Mouse (Mus musculus): ENCODE data around the gene Rptor. TPM values are rescaled to one million over a fixed set of nuclear protein-coding genes. Genes with fewer than 3 reads are reported as not detected.

Rptor gene
- polyA plus RNA-seq, 1 experiment from 2014 or later, result 9.9 TPM

GRCm38 (mm10) chr11:119618763-119619162 lies 16.1 kb downstream of the Rptor start:
- H3K27me3 ChIP-seq (ENCODE audit: control insufficient read depth, insufficient read depth, low read depth, low read length), result no peaks in the 10 kb centered on the region
- H3K4me3 ChIP-seq (ENCODE audit: low read depth, low read length), result no peak overlapping the region
- 43% methylated on average over 5 of the region's 5 CpGs for WGBS
- no peaks in the 10 kb centered on the region for H3K36me3 ChIP-seq (ENCODE audit: control insufficient read depth, insufficient read depth, low read length)
- ATAC-seq, result no peak
- no peak overlapping the region for H3K4me2 ChIP-seq (ENCODE audit: low read length)
- H3K9me3 ChIP-seq (replicated peaks; ENCODE audit: control insufficient read depth, low read length, poor library complexity, severe bottlenecking), result no peaks in the 10 kb centered on the region
- no peak overlapping the region for H3K9ac ChIP-seq (ENCODE audit: low read depth, low read length)
- no peak overlapping the region for H3K27ac ChIP-seq (ENCODE audit: low read length)
- no peaks in the 10 kb centered on the region for H3K4me1 ChIP-seq (ENCODE audit: control insufficient read depth, insufficient read depth, low read length)

- H3K36me3 ChIP-seq (ENCODE audit: control insufficient read depth, insufficient read depth, low read length), result no peaks in the 10 kb centered on the region
- H3K9ac ChIP-seq (ENCODE audit: low read depth, low read length), result no peak overlapping the region
- no peaks in the 10 kb centered on the region for H3K9me3 ChIP-seq (replicated peaks; ENCODE audit: control insufficient read depth, low read length, poor library complexity, severe bottlenecking)
- H3K4me1 ChIP-seq (ENCODE audit: control insufficient read depth, insufficient read depth, low read length), result peaks cover 5% of the 10 kb centered on the region
- no peak overlapping the region for H3K27ac ChIP-seq (ENCODE audit: low read length)
- H3K4me3 ChIP-seq (ENCODE audit: low read depth, low read length), result no peak overlapping the region
- 88% methylated on average over 3 of the region's 3 CpGs for WGBS
- no peak overlapping the region for H3K4me2 ChIP-seq (ENCODE audit: low read length)
- ATAC-seq, result no peak
- no peaks in the 10 kb centered on the region for H3K27me3 ChIP-seq (ENCODE audit: control insufficient read depth, insufficient read depth, low read depth, low read length)
These were observed 18.6 kb downstream of the Rptor start for GRCm38 (mm10) chr11:119621266-119621665.

GRCm38 (mm10) chr11:119623800-119624199 lies 21.1 kb downstream of the Rptor start:
- 89% methylated on average over 8 of the region's 8 CpGs for WGBS
- H3K27ac ChIP-seq (ENCODE audit: low read length), result no peak overlapping the region
- no peak for ATAC-seq

DNA sequence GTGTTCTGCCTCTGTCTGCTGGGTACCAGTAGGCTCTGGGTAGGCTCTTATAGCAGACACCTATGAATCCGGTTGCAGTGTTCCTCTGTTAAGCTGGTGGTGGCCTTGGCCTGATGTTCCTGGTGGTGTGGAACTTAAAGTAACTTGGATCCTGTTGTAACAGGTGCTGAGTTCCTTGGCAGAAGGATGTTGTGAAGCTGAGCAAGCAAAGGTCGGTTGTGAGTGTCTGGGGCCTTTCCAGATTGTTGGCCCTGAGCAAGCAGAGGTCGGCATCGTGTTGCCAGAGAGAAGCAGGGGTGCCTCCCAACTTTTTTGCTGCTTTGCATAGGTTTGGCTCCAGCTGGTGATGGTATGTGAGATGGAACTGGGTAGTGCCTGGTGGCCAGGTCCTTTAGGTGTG lies 21.7 kb downstream of the Rptor start:
- no peak overlapping the region for H3K4me3 ChIP-seq (ENCODE audit: low read depth, low read length)
- H3K4me2 ChIP-seq (ENCODE audit: low read length), result no peak overlapping the region
- no peak for ATAC-seq
- H3K9me3 ChIP-seq (replicated peaks; ENCODE audit: control insufficient read depth, low read length, poor library complexity, severe bottlenecking), result no peaks in the 10 kb centered on the region
- no peaks in the 10 kb centered on the region for H3K36me3 ChIP-seq (ENCODE audit: control insufficient read depth, insufficient read depth, low read length)
- WGBS, result 83% methylated on average over 4 of the region's 4 CpGs
- H3K27me3 ChIP-seq (ENCODE audit: control insufficient read depth, insufficient read depth, low read depth, low read length), result no peaks in the 10 kb centered on the region
- no peak overlapping the region for H3K27ac ChIP-seq (ENCODE audit: low read length)
- no peak overlapping the region for H3K9ac ChIP-seq (ENCODE audit: low read depth, low read length)
- H3K4me1 ChIP-seq (ENCODE audit: control insufficient read depth, insufficient read depth, low read length), result peaks cover 5% of the 10 kb centered on the region

More at GRCm38 (mm10) chr11:119623800-119624199, 21.1 kb downstream of the Rptor start:
- Histone ChIP-seq H3K9me3 (replicated peaks; ENCODE audit: control insufficient read depth, low read length, poor library complexity, severe bottlenecking) (no peaks in the 10 kb centered on the region), H3K36me3 (ENCODE audit: control insufficient read depth, insufficient read depth, low read length) (no peaks in the 10 kb centered on the region), H3K4me1 (ENCODE audit: control insufficient read depth, insufficient read depth, low read length) (peaks cover 5% of the 10 kb centered on the region), H3K4me2 (ENCODE audit: low read length) (no peak overlapping the region), H3K27me3 (ENCODE audit: control insufficient read depth, insufficient read depth, low read depth, low read length) (no peaks in the 10 kb centered on the region), H3K9ac (ENCODE audit: low read depth, low read length) (no peak overlapping the region), H3K4me3 (ENCODE audit: low read depth, low read length) (no peak overlapping the region)

- Histone ChIP-seq H3K27me3 (ENCODE audit: control insufficient read depth, insufficient read depth, low read depth, low read length) (no peaks in the 10 kb centered on the region), H3K4me2 (ENCODE audit: low read length) (no peak overlapping the region), H3K4me3 (ENCODE audit: low read depth, low read length) (no peak overlapping the region), H3K27ac (ENCODE audit: low read length) (no peak overlapping the region), H3K9ac (ENCODE audit: low read depth, low read length) (no peak overlapping the region), H3K4me1 (ENCODE audit: control insufficient read depth, insufficient read depth, low read length) (peaks cover 7% of the 10 kb centered on the region), H3K9me3 (replicated peaks; ENCODE audit: control insufficient read depth, low read length, poor library complexity, severe bottlenecking) (no peaks in the 10 kb centered on the region), H3K36me3 (ENCODE audit: control insufficient read depth, insufficient read depth, low read length) (no peaks in the 10 kb centered on the region)
- ATAC-seq, result no peak
- WGBS, result 78% methylated on average over 3 of the region's 3 CpGs
These were observed 22.2 kb downstream of the Rptor start for GRCm38 (mm10) chr11:119624955-119625354.

DNA sequence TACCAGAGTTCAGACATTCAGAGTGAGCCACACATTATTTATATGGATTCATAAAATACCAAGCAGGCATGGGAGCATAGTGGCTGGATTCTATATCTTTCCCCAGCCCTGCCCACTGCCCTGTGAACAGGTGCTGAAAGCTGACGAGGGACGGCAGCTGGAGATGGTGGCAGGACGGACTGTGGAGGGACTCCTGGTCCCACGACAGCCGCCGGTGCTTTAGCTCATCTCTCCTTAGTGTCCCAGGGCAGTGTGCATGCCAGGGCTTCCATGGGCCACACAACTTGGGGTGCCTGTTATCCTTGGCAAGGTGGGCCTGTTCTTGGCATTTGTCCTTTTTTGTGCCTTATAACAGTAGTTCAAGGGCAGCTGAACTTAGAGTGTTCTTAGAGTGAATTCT lies 22.8 kb downstream of the Rptor start:
- no peak for ATAC-seq
- H3K27ac ChIP-seq (ENCODE audit: low read length), result no peak overlapping the region

GRCm38 (mm10) chr11:119625943-119626342 lies 23.2 kb downstream of the Rptor start:
- H3K4me2 ChIP-seq (ENCODE audit: low read length), result no peak overlapping the region
- WGBS, result 91% methylated on average over 6 of the region's 6 CpGs
- H3K9me3 ChIP-seq (replicated peaks; ENCODE audit: control insufficient read depth, low read length, poor library complexity, severe bottlenecking), result no peaks in the 10 kb centered on the region
- no peak for ATAC-seq
- H3K27me3 ChIP-seq (ENCODE audit: control insufficient read depth, insufficient read depth, low read depth, low read length), result no peaks in the 10 kb centered on the region
- no peak overlapping the region for H3K9ac ChIP-seq (ENCODE audit: low read depth, low read length)
- H3K27ac ChIP-seq (ENCODE audit: low read length), result no peak overlapping the region
- no peak overlapping the region for H3K4me3 ChIP-seq (ENCODE audit: low read depth, low read length)
- no peaks in the 10 kb centered on the region for H3K36me3 ChIP-seq (ENCODE audit: control insufficient read depth, insufficient read depth, low read length)
- H3K4me1 ChIP-seq (ENCODE audit: control insufficient read depth, insufficient read depth, low read length), result peaks cover 10% of the 10 kb centered on the region

More for the DNA sequence above, 22.8 kb downstream of the Rptor start:
- peaks cover 10% of the 10 kb centered on the region for H3K4me1 ChIP-seq (ENCODE audit: control insufficient read depth, insufficient read depth, low read length)
- H3K36me3 ChIP-seq (ENCODE audit: control insufficient read depth, insufficient read depth, low read length), result no peaks in the 10 kb centered on the region
- WGBS, result 85% methylated on average over 6 of the region's 6 CpGs
- H3K9ac ChIP-seq (ENCODE audit: low read depth, low read length), result no peak overlapping the region
- H3K9me3 ChIP-seq (replicated peaks; ENCODE audit: control insufficient read depth, low read length, poor library complexity, severe bottlenecking), result no peaks in the 10 kb centered on the region
- no peak overlapping the region for H3K4me2 ChIP-seq (ENCODE audit: low read length)
- H3K27me3 ChIP-seq (ENCODE audit: control insufficient read depth, insufficient read depth, low read depth, low read length), result no peaks in the 10 kb centered on the region
- no peak overlapping the region for H3K4me3 ChIP-seq (ENCODE audit: low read depth, low read length)

DNA sequence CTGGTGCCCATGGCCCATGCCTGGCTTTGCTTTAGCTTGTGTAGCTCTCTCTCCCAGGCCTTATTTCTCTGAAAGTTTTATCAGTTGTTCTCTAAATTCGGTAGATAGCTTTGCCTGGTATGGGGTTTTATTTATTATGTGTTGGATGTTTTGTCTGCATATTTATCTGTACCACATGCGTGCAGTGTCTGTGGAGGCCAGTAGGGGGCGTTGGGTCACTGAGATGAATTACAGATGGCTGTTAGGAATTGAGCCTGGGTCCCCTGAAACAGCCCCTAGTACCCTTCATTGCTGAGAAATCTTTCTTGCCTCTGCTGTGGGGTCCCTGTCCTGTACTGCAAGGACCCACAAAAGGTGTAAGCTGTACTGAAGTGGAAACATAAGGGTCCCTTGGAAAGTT lies 24.5 kb downstream of the Rptor start:
- no peaks in the 10 kb centered on the region for H3K9me3 ChIP-seq (replicated peaks; ENCODE audit: control insufficient read depth, low read length, poor library complexity, severe bottlenecking)
- no peak overlapping the region for H3K4me3 ChIP-seq (ENCODE audit: low read depth, low read length)
- ATAC-seq, result no peak
- no peak overlapping the region for H3K27ac ChIP-seq (ENCODE audit: low read length)
- H3K4me2 ChIP-seq (ENCODE audit: low read length), result no peak overlapping the region
- H3K9ac ChIP-seq (ENCODE audit: low read depth, low read length), result no peak overlapping the region
- H3K36me3 ChIP-seq (ENCODE audit: control insufficient read depth, insufficient read depth, low read length), result no peaks in the 10 kb centered on the region
- no peaks in the 10 kb centered on the region for H3K27me3 ChIP-seq (ENCODE audit: control insufficient read depth, insufficient read depth, low read depth, low read length)
- WGBS, result 66% methylated on average over 3 of the region's 3 CpGs
- peaks cover 10% of the 10 kb centered on the region for H3K4me1 ChIP-seq (ENCODE audit: control insufficient read depth, insufficient read depth, low read length)

- no peak for ATAC-seq
- 90% methylated on average over 3 of the region's 3 CpGs for WGBS
- no peak overlapping the region for H3K9ac ChIP-seq (ENCODE audit: low read depth, low read length)
- no peaks in the 10 kb centered on the region for H3K9me3 ChIP-seq (replicated peaks; ENCODE audit: control insufficient read depth, low read length, poor library complexity, severe bottlenecking)
- H3K4me3 ChIP-seq (ENCODE audit: low read depth, low read length), result no peak overlapping the region
- no peak overlapping the region for H3K4me2 ChIP-seq (ENCODE audit: low read length)
- no peaks in the 10 kb centered on the region for H3K27me3 ChIP-seq (ENCODE audit: control insufficient read depth, insufficient read depth, low read depth, low read length)
- peaks cover 10% of the 10 kb centered on the region for H3K4me1 ChIP-seq (ENCODE audit: control insufficient read depth, insufficient read depth, low read length)
- no peak overlapping the region for H3K27ac ChIP-seq (ENCODE audit: low read length)
- no peaks in the 10 kb centered on the region for H3K36me3 ChIP-seq (ENCODE audit: control insufficient read depth, insufficient read depth, low read length)
These were observed 26.4 kb downstream of the Rptor start for GRCm38 (mm10) chr11:119629072-119629471.

Data from midbrain, embryonic 16.5 days (tissue).